Mouse (Mus musculus): ENCODE data around the gene Spsb1.

GRCm38 (mm10) chr4:149971393-149971792, 16.6 kb upstream of the Spsb1 start:
- TF ChIP-seq CTCF (IDR thresholded peaks at IDR 0.05; ENCODE audit: insufficient read depth, low read length) (no peak), POLR2A (IDR thresholded peaks at IDR 0.05; ENCODE audit: borderline replicate concordance, extremely low read depth, low read depth, low read length) (no peak)

All from lung, adult 2 months (tissue).